Mouse (Mus musculus): Measurements from ENCODE around the gene Dusp3. TPM values are rescaled to one million over a fixed set of nuclear protein-coding genes. Genes with fewer than 3 reads are reported as not detected.
A peak's percentile ranks its signal among the peaks of the same experiment; 100 is the strongest.

The Dusp3 gene
- polyA plus RNA-seq (2015; fragmentation: Nextera tagmentation; extraction: Ambion mirVana): 9.8 and 11.2 TPM in 2 replicates

DNA sequence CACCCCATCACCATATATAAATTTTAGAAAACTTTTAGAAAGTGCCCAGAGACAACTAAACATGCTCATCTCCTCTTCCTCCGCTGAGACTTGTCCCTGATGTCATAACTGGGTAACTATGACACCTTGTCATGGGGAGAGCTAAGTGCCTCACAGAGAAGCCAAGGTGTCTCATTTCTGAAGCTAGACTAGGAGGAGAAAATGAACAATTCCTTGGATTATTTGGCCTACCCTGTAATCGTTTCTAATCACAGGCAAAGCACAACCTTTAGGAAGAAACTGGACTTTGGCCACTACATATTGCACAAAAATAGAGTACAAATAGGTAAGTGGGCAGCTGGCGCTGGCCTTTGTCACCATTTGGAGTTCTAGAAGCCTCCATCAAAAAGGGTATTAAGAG is at the start of gene Dusp3:
Dusp3 (minus strand) TSS at position 101 of the 400 bp plus-strand sequence.
- DNase-seq: no peak
- ATAC-seq (ENCODE audit: low read depth): no peak
- Histone ChIP-seq H3K9ac (no peak within 1 kb of the TSS), H3K9me3 (replicated peaks) (no peaks in the 10 kb centered on the region), H3K27me3 (peaks cover 50% of the 10 kb centered on the region), H3K27ac (no peak within 1 kb of the TSS), H3K4me3 (replicated peaks) (no peak within 1 kb of the TSS), H3K4me1 (replicated peaks) (peaks cover 35% of the 10 kb centered on the region), H3K36me3 (no peaks in the 10 kb centered on the region), H3K4me2 (no peak within 1 kb of the TSS)
- WGBS (ENCODE audit: insufficient replicate concordance): 63% methylated on average over 3 of the region's 3 CpGs

DNA sequence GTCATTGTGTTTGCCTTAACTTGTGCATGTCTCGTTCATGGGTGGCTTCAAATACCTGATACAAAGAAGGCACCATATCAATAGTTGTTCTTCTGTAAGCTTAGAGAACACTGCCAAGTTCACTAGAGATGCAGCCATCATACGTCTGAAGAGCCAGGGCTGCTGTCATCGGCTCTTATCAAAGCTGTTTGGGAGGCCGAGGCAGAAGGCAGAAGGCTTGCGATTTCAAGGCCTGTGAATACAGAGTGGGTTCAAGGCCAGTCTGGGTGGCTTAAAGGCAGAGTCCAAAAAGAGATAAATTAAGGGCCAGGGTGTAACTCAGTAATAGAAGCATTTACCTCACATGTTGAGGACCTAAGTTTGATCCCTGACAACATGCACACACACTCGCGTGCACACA is 49.5 kb upstream of the Dusp3 start:
- Histone ChIP-seq H3K9ac (no peak overlapping the region), H3K36me3 (no peaks in the 10 kb centered on the region), H3K27me3 (peaks cover 7% of the 10 kb centered on the region; the same call in 1 of the 2 replicates), H3K4me3 (replicated peaks) (no peak overlapping the region), H3K9me3 (replicated peaks) (no peaks in the 10 kb centered on the region), H3K27ac (no peak overlapping the region), H3K4me1 (replicated peaks) (no peaks in the 10 kb centered on the region; the same call in 1 of the 2 replicates), H3K4me2 (no peak overlapping the region)
- ATAC-seq (ENCODE audit: low read depth) (no peak), DNase-seq (no peak)
- WGBS (ENCODE audit: insufficient replicate concordance): 49% methylated on average over 7 of the region's 7 CpGs

DNA sequence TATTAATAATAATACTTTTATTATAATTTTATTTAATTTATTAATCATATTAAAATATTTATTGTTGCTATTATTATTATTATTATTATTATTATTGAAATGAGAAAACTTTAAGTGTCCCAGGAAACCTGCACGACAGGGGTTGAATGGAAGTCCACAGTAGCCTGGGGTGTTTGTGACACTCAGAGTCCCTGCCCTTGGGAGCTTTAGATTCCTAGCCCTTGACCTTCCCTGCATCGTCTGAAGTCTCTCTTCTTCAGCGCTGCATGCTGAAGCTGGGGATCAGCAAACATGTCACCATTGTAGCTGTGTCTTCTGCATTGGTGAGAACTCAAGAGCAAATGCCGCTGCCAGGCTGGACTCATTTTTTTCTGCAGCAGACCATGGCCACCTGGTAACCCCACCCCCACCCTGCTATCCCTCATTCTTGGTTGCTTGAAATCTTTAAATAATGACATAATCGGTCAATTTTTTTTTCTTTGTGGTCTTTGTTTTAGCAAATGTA is 48.7 kb upstream of the Dusp3 start:
- WGBS (ENCODE audit: insufficient replicate concordance): 69% methylated on average over 5 of the region's 5 CpGs
- H3K27me3 ChIP-seq: peaks cover 7% of the 10 kb centered on the region; the same call in 1 of the 2 replicates
- H3K4me1 ChIP-seq (replicated peaks): no peaks in the 10 kb centered on the region; the same call in 1 of the 2 replicates
- DNase-seq (no peak), ATAC-seq (ENCODE audit: low read depth) (no peak)
- H3K4me3 ChIP-seq (replicated peaks): no peak overlapping the region
- no peaks in the 10 kb centered on the region for H3K9me3 ChIP-seq (replicated peaks)
- no peak overlapping the region for H3K9ac ChIP-seq
- no peak overlapping the region for H3K4me2 ChIP-seq
- no peak overlapping the region for H3K27ac ChIP-seq
- H3K36me3 ChIP-seq: no peaks in the 10 kb centered on the region

DNA sequence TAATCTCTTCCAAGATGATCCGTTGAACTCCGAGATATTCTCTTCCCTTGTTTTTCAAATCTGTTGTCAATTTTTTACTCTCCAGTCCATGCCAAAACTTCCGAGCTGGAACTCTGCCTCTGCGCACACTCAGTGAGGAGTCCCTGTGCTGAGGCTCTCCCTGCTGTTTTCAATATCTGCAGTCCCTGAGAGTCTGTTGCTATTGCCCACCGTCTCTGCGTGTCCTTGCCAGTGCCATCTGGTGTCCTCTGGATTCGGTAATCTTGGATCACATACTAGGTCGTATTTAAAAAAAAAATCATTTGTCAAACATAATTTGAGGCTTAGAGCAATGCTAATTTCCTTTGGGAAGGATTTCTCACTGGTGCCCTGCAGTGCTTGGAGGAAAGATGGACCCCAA is 48.1 kb upstream of the Dusp3 start:
- ATAC-seq (ENCODE audit: low read depth): no peak
- 70% methylated on average over 8 of the region's 8 CpGs for WGBS (ENCODE audit: insufficient replicate concordance)
- H3K36me3 ChIP-seq: no peaks in the 10 kb centered on the region

DNA sequence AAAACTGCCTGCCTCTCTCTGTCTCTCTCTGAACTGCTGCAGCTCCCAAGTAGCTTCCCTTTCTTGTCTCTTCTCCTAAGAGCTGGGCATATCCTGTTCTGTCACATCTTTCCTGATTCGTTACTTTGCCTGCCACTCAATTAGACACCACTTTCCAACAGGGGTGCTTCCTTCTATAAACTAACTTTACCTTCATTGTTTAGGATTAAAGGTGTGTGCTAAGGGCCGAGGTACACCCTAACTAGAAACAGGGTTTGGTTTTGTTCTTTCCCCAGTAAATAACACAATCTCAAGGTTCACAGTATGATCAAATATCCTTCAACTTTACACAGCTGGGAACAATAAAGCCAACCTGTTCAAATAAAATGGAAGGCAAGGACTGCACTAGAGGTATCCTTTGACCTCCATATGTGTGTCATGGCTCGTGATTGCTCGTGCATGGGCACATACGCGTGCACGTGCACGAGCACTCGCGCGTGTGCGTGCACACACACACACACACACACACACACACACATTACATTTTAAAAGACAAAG is 46.3 kb upstream of the Dusp3 start:
- no peak for DNase-seq
- 70% methylated on average over 12 of the region's 12 CpGs for WGBS (ENCODE audit: insufficient replicate concordance)
- no peaks in the 10 kb centered on the region for H3K36me3 ChIP-seq
- no peak overlapping the region for H3K9ac ChIP-seq
- H3K4me3 ChIP-seq (replicated peaks): no peak overlapping the region
- no peak for ATAC-seq (ENCODE audit: low read depth)
- no peak overlapping the region for H3K27ac ChIP-seq
- H3K27me3 ChIP-seq: peaks cover 14% of the 10 kb centered on the region
- no peaks in the 10 kb centered on the region for H3K9me3 ChIP-seq (replicated peaks)
- H3K4me2 ChIP-seq: no peak overlapping the region
- peaks cover 14% of the 10 kb centered on the region for H3K4me1 ChIP-seq (replicated peaks)

More for the DNA sequence above, 48.1 kb upstream of the Dusp3 start:
- Histone ChIP-seq H3K4me1 (replicated peaks) (peaks cover 5% of the 10 kb centered on the region; the same call in 1 of the 2 replicates), H3K9me3 (replicated peaks) (no peaks in the 10 kb centered on the region), H3K27me3 (peaks cover 10% of the 10 kb centered on the region), H3K4me3 (replicated peaks) (no peak overlapping the region), H3K4me2 (no peak overlapping the region), H3K27ac (no peak overlapping the region), H3K9ac (no peak overlapping the region)
- no peak for DNase-seq

DNA sequence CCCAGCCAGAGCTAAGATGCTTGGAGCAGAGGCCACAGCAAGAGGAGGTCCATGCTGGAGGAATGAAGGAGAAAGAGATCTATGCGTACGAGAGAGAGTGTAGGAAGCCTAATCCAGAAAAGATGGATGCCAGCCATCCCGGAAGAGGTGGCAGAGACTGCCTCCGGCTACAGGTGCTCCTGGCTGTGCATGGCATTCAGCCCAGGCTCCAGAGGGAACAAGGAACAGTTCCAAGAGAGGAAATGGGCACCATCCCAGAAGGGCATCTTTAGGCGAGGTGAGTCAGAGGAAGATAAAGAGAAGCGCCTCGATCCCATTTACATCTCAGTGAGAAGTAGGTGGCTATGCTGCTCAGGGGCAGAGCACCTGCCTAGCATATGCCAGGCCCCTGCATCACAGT is 44.3 kb upstream of the Dusp3 start:
- Histone ChIP-seq H3K9ac (no peak overlapping the region), H3K9me3 (replicated peaks) (no peaks in the 10 kb centered on the region), H3K4me2 (no peak overlapping the region), H3K27ac (no peak overlapping the region), H3K4me3 (replicated peaks) (no peak overlapping the region), H3K27me3 (peaks cover 27% of the 10 kb centered on the region), H3K4me1 (replicated peaks) (peaks cover 26% of the 10 kb centered on the region), H3K36me3 (no peaks in the 10 kb centered on the region)
- no peak for DNase-seq
- 68% methylated on average over 7 of the region's 7 CpGs for WGBS (ENCODE audit: insufficient replicate concordance)
- ATAC-seq (ENCODE audit: low read depth): no peak

DNA sequence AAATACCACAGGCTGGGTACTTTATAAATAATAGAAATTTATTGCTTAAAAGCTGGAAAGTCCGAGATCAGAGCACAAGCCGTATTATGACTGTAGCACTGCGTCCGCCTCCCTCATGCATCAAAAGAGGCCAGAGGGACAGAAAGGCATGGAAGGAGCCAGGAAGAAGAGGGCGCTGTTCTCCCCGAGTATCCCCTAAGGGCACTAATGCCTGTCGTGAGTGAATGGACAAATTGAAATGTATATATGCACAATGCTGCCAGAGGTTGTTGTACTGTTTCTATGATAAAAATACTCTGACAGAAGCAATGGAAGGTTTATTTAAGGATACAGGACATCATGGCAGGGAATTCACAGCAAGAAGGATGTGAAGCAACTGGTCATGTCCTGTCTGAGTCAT is 43.2 kb upstream of the Dusp3 start:
- Histone ChIP-seq H3K27ac (no peak overlapping the region), H3K9me3 (replicated peaks) (no peaks in the 10 kb centered on the region), H3K36me3 (no peaks in the 10 kb centered on the region), H3K4me2 (no peak overlapping the region), H3K4me3 (replicated peaks) (no peak overlapping the region), H3K4me1 (replicated peaks) (peaks cover 27% of the 10 kb centered on the region), H3K27me3 (peaks cover 39% of the 10 kb centered on the region), H3K9ac (no peak overlapping the region)
- 45% methylated on average over 7 of the region's 7 CpGs for WGBS (ENCODE audit: insufficient replicate concordance)
- DNase-seq (no peak), ATAC-seq (ENCODE audit: low read depth) (no peak)

DNA sequence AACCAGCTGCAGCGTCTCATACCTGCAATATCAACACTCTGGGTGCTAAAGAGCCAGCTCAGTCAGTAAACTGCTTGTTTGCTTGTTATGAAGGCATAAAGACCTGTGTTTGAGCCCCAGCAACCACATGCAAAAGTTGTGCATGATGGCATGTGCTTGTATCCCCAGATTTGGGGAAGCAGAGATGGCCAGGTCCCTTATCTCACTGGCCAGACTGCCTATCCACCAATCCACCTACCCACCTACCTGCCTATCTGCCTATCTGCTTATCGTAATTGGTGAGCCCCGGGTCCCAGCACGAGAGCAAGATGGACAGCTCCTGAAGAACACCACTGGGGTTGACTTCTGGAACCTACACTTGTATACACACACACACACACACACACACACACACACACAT is 42.5 kb upstream of the Dusp3 start:
- peak; percentile 34; the same call in 1 of the 2 replicates for ATAC-seq (ENCODE audit: low read depth)
- H3K27ac ChIP-seq: no peak overlapping the region
- no peak overlapping the region for H3K9ac ChIP-seq
- H3K9me3 ChIP-seq (replicated peaks): no peaks in the 10 kb centered on the region
- no peak overlapping the region; the same call in 1 of the 2 replicates for H3K4me2 ChIP-seq
- H3K4me3 ChIP-seq (replicated peaks): no peak overlapping the region
- 30% methylated on average over 4 of the region's 4 CpGs for WGBS (ENCODE audit: insufficient replicate concordance)
- no peak for DNase-seq
- peaks cover 45% of the 10 kb centered on the region for H3K27me3 ChIP-seq
- no peaks in the 10 kb centered on the region for H3K36me3 ChIP-seq
- peaks cover 27% of the 10 kb centered on the region for H3K4me1 ChIP-seq (replicated peaks)

DNA sequence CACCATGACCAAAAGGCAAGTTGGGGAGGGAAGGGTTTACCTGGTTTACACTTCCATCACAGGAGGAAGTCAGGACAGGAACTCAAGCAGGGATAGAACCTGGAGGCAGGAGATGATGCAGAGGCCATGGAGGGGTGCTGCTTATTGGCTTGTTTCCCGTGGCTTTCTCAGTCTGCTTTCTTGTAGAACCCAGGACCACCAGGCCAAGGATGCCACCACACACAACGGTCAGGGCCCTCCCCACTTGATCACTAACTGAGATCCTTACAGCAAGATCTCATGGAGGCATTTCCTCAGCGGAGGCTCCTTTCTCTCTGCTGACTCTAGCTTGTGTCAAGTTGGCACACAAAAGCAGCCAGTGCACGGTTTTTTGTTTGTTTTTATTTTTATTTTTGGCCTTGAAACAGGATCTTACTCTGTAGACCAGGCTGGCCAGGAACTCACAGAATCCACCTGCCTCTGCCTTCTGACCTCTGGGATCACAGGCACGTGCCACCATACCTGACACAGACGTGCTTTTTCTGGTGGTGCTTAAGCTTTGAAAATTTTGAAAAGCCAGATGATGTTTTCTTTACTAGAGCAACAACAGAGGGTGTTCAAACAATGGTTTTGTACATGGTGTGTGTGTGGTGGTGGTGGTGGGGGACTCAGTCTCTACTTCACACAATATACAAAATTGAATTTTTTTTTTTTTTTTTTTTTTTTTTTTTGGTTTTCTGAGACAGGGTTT is 41.4 kb upstream of the Dusp3 start, which contains the start of gene Mpp3:
Mpp3 (minus strand) TSS at position 375 of the 730 bp plus-strand sequence.
- no peaks in the 10 kb centered on the region for H3K9me3 ChIP-seq (replicated peaks)
- 62% methylated on average over 6 of the region's 6 CpGs for WGBS (ENCODE audit: insufficient replicate concordance)
- H3K4me3 ChIP-seq (replicated peaks): peak within 1 kb of the TSS; percentile 59; the same call in 1 of the 2 replicates
- H3K27ac ChIP-seq: no peak within 1 kb of the TSS
- peaks cover 27% of the 10 kb centered on the region for H3K4me1 ChIP-seq (replicated peaks)
- peak within 1 kb of the TSS; percentile 79 for H3K4me2 ChIP-seq
- no peak for ATAC-seq (ENCODE audit: low read depth)
- no peaks in the 10 kb centered on the region for H3K36me3 ChIP-seq
- H3K27me3 ChIP-seq: peaks cover 56% of the 10 kb centered on the region
- H3K9ac ChIP-seq: no peak within 1 kb of the TSS
- DNase-seq: no peak

DNA sequence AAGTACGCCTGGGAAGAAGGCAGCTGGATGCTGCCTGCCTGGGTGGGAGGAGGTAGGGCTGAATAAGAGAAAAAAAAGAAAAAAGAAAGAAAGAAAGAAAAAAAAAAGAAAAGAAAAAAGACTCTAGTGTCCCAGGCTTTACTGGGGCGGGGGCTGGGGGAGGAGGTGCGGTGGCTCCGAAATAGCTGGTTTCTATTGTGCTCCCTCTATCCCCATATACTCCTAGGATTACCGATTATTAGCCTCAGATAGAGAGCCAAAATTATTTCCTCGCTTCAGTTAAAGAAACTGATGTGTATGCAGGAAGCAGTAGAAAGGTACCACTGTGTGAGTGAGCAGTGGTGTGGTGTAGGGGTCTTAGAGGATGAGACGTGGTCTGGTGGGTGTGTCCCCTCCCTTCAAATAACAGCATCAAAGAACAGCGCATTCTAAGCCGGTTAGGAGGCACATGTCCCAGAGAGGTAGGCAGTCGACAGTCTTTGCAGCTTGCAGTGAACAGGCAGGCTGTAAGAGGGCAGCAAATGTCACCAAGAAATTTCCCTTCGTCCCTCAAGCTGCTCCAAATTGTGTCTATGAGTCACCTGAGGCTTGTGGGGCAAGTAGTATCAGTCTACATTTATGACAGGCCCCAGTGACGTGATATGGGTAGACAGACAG is 40.7 kb upstream of the Dusp3 start:
- Histone ChIP-seq H3K36me3 (no peaks in the 10 kb centered on the region), H3K4me1 (replicated peaks) (peaks cover 27% of the 10 kb centered on the region), H3K27ac (no peak overlapping the region), H3K9ac (no peak overlapping the region), H3K4me2 (peak overlapping the region; percentile 79), H3K4me3 (replicated peaks) (peak overlapping the region; percentile 59), H3K9me3 (replicated peaks) (no peaks in the 10 kb centered on the region), H3K27me3 (peaks cover 59% of the 10 kb centered on the region)
- WGBS (ENCODE audit: insufficient replicate concordance): 14% methylated on average over 12 of the region's 12 CpGs
- ATAC-seq (ENCODE audit: low read depth): no peak
- DNase-seq: no peak

DNA sequence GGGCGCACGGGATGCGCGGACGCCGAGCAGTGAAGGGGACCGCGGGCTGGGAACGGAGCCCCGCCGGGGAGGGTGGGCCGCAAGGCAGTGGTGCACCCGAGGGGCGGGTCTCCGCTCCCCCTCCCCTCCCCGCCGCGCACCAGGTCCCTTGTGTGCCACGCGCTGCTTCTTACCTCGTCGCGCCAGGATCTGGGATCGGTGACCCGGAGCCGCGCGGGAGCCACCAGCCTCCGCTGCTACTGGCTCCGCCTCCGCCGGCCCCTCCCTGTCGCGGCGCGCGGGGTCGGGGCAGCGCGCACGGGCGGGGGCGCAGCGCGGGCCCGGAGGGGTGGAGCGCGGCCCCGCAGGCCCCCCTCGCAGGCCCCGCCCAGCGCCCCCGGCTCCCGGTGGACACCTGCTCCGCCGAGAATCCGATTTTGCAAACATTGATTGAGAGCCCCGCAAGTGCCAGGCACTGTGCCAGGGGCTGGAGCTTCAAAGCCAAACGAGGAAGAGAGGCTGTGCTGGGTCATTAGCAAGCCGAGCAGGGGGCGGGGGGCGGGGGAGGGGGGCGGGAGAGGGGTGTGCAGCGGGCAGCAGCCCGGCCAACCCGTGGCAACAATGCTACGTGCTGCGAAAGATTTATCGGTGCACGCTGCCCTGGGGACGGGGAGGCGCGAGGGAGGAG is 40.0 kb upstream of the Dusp3 start:
- no peak overlapping the region for H3K27ac ChIP-seq
- ATAC-seq (ENCODE audit: low read depth) (peak; percentile 57), DNase-seq (no peak)
- WGBS (ENCODE audit: insufficient replicate concordance): 1% methylated on average over 60 of the region's 73 CpGs
- H3K36me3 ChIP-seq: no peaks in the 10 kb centered on the region
- peaks cover 59% of the 10 kb centered on the region for H3K27me3 ChIP-seq
- peaks cover 27% of the 10 kb centered on the region for H3K4me1 ChIP-seq (replicated peaks)
- H3K9ac ChIP-seq: peak overlapping the region; percentile 52
- no peaks in the 10 kb centered on the region for H3K9me3 ChIP-seq (replicated peaks)
- H3K4me2 ChIP-seq: peak overlapping the region; percentile 79
- peak overlapping the region; percentile 59 for H3K4me3 ChIP-seq (replicated peaks)

Data from liver, embryonic 13.5 days (tissue).